Mouse (Mus musculus): Measurements from ENCODE around the gene Mindy4.

Gene Mindy4

GRCm38 (mm10) chr6:55362663-55363062, 159.5 kb downstream of the Mindy4 start:
- DNase-seq (ENCODE audit: low read depth in 1 of 2, low spot score in 2 of 2), result no peak

- no peak for DNase-seq (ENCODE audit: low read depth in 1 of 2, low spot score in 2 of 2)
Measured at GRCm38 (mm10) chr6:55367126-55367525, 163.9 kb downstream of the Mindy4 start.
